Mouse (Mus musculus): ENCODE data around the gene Pygb. TPM values are rescaled to one million over a fixed set of nuclear protein-coding genes. Genes with fewer than 3 reads are reported as not detected.

Pygb gene
- polyA plus RNA-seq, 1 experiment = 0.07 TPM

DNA sequence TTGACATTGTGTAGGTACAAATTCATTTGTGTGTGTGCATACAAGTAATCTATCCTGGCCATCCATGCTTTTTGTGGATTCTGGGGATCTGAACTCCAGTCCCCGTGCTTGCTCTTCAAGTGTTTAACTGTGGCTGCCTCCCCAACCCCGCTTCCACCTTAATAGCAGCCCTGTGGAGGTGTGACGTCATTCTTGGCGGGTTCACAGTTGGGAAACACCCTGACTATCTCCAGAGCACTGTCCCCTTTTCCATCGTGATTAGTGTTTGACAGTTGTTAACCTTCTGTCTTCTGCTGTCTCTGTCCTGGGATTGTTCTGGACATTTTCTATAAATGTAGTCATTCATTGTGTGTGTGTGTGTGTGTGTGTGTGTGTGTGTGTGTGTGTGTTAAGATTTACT lies 24.1 kb downstream of the Pygb start:
- peaks cover 44% of the 10 kb centered on the region for H3K36me3 ChIP-seq (ENCODE audit: control insufficient read depth)

DNA sequence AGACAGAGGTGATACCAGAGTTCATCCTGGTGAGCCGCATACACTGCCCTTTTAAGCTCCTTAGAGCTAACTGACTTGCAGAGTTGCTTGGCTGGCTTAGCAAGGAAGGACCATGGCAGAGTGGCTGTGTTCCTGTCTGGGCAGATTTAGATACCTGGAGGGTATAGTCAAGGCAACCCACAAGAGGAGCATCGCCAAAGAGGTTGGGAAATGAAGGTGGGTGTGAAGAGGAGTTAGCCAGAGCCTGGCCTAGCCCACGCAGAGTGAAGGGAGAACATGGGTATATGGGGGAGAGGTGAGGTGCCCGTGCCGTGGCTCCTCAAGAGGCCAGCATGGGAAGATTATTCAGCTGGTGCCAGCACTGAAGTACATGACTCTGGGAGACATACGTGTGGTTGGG lies 26.3 kb downstream of the Pygb start:
- no peaks in the 10 kb centered on the region for H3K27me3 ChIP-seq (ENCODE audit: control insufficient read depth)
- peaks cover 55% of the 10 kb centered on the region for H3K36me3 ChIP-seq (ENCODE audit: control insufficient read depth)
- peaks cover 11% of the 10 kb centered on the region for H3K4me1 ChIP-seq (ENCODE audit: control insufficient read depth)
- no peak overlapping the region for H3K4me3 ChIP-seq (replicated peaks)
- H3K9me3 ChIP-seq (ENCODE audit: control insufficient read depth, low read length) = no peaks in the 10 kb centered on the region
- TF ChIP-seq GATA1 (IDR thresholded peaks at IDR 0.05; ENCODE audit: low read length) = no peak
- no peak for TF ChIP-seq TAL1 (IDR thresholded peaks at IDR 0.05; ENCODE audit: low read length)

More for the DNA sequence above, 24.1 kb downstream of the Pygb start:
- no peaks in the 10 kb centered on the region for H3K9me3 ChIP-seq (ENCODE audit: control insufficient read depth, low read length)
- H3K27me3 ChIP-seq (ENCODE audit: control insufficient read depth) = no peaks in the 10 kb centered on the region
- H3K4me3 ChIP-seq (replicated peaks) = no peak overlapping the region
- TF ChIP-seq GATA1 (IDR thresholded peaks at IDR 0.05; ENCODE audit: low read length) = no peak
- TF ChIP-seq TAL1 (IDR thresholded peaks at IDR 0.05; ENCODE audit: low read length) = no peak
- peaks cover 11% of the 10 kb centered on the region for H3K4me1 ChIP-seq (ENCODE audit: control insufficient read depth)

DNA sequence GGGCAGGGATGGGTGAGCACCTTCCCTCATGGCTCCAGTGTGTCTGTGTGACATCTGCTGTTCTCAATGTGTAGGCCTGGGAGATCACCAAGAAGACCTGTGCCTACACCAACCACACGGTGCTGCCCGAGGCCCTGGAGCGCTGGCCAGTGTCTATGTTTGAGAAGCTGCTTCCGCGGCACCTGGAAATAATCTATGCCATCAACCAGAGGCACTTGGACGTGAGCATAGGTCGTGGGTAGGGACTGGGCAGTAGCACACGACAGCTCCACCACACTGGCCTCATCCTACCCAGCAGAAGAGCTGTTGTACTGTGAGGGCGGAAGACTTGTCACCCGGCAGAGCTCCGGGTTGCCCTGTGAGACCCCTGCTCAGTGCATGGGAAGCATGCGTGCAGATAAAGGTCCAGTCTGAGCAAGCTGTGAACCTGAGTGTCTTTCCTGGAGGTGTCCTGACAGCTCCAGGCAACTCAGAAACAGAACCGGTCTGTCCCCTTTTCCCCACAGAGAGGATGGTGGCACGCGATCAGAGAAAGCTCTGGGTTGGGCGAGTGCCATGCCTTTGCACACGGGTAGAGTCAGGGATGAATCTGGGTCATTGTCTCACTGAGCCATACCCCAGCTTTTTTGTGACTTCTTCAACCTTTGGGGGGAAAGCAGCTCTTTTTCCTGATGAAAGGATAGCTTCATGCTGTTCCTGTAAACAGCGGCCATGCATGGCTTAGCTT lies 30.3 kb downstream of the Pygb start:
- no peaks in the 10 kb centered on the region for H3K27me3 ChIP-seq (ENCODE audit: control insufficient read depth)
- no peak overlapping the region for H3K4me3 ChIP-seq (replicated peaks)
- no peak for TF ChIP-seq GATA1 (IDR thresholded peaks at IDR 0.05; ENCODE audit: low read length)
- TF ChIP-seq TAL1 (IDR thresholded peaks at IDR 0.05; ENCODE audit: low read length) = no peak
- peaks cover 59% of the 10 kb centered on the region for H3K36me3 ChIP-seq (ENCODE audit: control insufficient read depth)
- peaks cover 2% of the 10 kb centered on the region; the same call in 1 of the 2 replicates for H3K4me1 ChIP-seq (ENCODE audit: control insufficient read depth)
- H3K9me3 ChIP-seq (ENCODE audit: control insufficient read depth, low read length) = no peaks in the 10 kb centered on the region

DNA sequence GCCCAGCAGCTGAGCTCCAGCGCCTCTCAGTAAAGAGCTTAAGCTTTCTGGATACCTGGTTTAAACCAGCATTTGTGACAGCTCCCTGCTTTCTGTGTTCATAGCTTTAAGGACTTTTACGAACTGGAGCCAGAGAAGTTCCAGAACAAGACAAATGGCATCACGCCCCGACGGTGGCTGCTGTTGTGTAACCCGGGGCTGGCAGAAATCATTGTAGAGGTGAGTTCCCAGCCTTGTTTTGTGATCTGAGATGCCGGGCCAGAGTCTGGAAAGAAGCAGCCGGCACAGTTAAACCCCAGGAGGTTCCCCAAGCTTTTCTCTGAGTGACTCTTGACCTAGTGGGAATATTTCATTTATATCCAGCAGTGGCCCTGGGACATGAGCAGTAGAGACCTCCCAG lies 32.2 kb downstream of the Pygb start:
- Histone ChIP-seq H3K36me3 (ENCODE audit: control insufficient read depth) (peaks cover 52% of the 10 kb centered on the region), H3K27me3 (ENCODE audit: control insufficient read depth) (no peaks in the 10 kb centered on the region), H3K4me1 (ENCODE audit: control insufficient read depth) (no peaks in the 10 kb centered on the region), H3K9me3 (ENCODE audit: control insufficient read depth, low read length) (no peaks in the 10 kb centered on the region), H3K4me3 (replicated peaks) (no peak overlapping the region)
- TF ChIP-seq TAL1 (IDR thresholded peaks at IDR 0.05; ENCODE audit: low read length) = no peak
- no peak for TF ChIP-seq GATA1 (IDR thresholded peaks at IDR 0.05; ENCODE audit: low read length)

DNA sequence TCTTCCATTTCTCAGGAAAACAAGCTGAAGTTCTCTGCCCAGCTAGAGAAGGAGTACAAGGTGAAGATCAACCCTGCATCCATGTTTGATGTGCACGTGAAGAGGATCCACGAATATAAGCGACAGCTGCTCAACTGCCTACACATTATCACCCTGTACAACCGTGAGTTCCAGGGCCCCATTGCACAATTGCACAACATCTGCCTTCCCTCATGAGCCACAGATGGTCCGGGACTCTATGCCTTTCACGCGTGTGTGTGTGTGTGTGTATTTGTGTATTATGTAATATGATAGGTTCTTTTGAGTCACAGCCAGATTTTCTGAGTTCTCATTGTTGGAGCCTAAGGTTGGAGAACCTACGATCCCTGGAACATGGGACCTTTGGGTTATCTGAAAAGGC lies 34.2 kb downstream of the Pygb start:
- Histone ChIP-seq H3K9me3 (ENCODE audit: control insufficient read depth, low read length) (no peaks in the 10 kb centered on the region), H3K4me3 (replicated peaks) (no peak overlapping the region), H3K27me3 (ENCODE audit: control insufficient read depth) (no peaks in the 10 kb centered on the region), H3K36me3 (ENCODE audit: control insufficient read depth) (peaks cover 44% of the 10 kb centered on the region), H3K4me1 (ENCODE audit: control insufficient read depth) (no peaks in the 10 kb centered on the region)
- TF ChIP-seq GATA1 (IDR thresholded peaks at IDR 0.05; ENCODE audit: low read length) (no peak), TAL1 (IDR thresholded peaks at IDR 0.05; ENCODE audit: low read length) (no peak)

DNA sequence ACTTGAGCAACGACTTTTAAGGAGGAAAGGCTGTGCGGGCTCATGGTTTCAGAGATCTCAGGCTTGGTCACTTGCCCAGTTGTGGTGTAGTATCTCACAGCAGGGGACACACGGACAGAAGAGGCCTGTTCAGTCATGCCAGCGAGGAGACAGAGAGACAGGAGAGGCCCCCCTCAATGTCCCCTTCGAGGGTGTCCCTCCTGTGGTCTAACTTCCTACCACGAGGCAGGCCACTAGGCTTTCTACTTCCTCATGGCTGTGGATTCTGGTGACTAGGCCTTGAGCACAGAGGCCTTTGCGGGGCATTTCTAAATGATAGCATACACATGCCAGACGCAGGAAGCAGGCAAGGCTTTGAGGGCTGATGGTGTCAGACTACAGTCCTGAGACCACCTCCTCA lies 36.5 kb downstream of the Pygb start:
- TF ChIP-seq TAL1 (IDR thresholded peaks at IDR 0.05; ENCODE audit: low read length) (no peak), GATA1 (IDR thresholded peaks at IDR 0.05; ENCODE audit: low read length) (no peak)
- no peaks in the 10 kb centered on the region for H3K27me3 ChIP-seq (ENCODE audit: control insufficient read depth)
- no peaks in the 10 kb centered on the region for H3K4me1 ChIP-seq (ENCODE audit: control insufficient read depth)
- H3K9me3 ChIP-seq (ENCODE audit: control insufficient read depth, low read length) = no peaks in the 10 kb centered on the region
- H3K36me3 ChIP-seq (ENCODE audit: control insufficient read depth) = peaks cover 47% of the 10 kb centered on the region
- no peak overlapping the region for H3K4me3 ChIP-seq (replicated peaks)

DNA sequence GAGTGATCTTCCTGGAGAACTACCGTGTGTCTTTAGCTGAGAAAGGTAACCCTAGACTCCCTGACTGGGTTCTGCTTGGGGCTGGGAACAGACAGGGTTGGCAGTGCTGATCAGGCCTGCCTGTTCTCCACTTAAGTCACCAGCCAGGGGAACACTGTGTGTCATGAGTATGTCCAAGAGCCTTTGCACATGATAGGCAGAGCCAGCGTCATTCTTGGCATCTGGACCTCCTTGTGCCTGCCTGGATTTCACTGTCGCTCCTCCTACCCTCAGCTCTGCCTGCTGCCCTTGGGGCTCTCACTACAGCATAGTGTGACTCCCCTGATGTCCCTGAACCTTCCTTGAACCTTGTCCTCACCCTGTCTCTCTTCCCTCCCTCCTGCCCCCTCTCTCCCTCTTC lies 39.9 kb downstream of the Pygb start:
- peaks cover 49% of the 10 kb centered on the region for H3K36me3 ChIP-seq (ENCODE audit: control insufficient read depth)
- H3K4me1 ChIP-seq (ENCODE audit: control insufficient read depth) = no peaks in the 10 kb centered on the region
- H3K27me3 ChIP-seq (ENCODE audit: control insufficient read depth) = no peaks in the 10 kb centered on the region
- no peak for TF ChIP-seq GATA1 (IDR thresholded peaks at IDR 0.05; ENCODE audit: low read length)
- no peak for TF ChIP-seq TAL1 (IDR thresholded peaks at IDR 0.05; ENCODE audit: low read length)
- no peak overlapping the region for H3K4me3 ChIP-seq (replicated peaks)
- no peaks in the 10 kb centered on the region for H3K9me3 ChIP-seq (ENCODE audit: control insufficient read depth, low read length)

DNA sequence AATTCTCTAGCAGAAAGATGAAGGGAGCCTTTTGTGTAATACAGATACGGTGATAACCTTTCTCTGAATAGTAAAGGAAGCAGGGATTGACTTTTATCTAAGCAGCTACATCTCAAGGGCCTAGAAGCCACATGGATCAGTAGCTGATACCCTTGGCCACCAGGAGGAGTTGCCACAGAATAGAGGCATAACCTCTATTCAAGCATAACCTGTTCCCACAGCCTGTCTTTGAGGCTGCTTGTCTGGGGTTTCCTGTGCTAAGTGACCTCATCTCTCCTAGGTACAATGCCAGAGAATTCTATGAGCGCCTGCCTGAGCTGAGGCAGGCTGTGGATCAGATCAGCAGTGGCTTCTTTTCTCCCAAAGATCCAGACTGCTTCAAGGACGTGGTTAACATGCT lies 41.6 kb downstream of the Pygb start:
- H3K36me3 ChIP-seq (ENCODE audit: control insufficient read depth) = peaks cover 55% of the 10 kb centered on the region
- H3K4me1 ChIP-seq (ENCODE audit: control insufficient read depth) = no peaks in the 10 kb centered on the region
- no peaks in the 10 kb centered on the region for H3K27me3 ChIP-seq (ENCODE audit: control insufficient read depth)
- no peak overlapping the region for H3K4me3 ChIP-seq (replicated peaks)
- no peaks in the 10 kb centered on the region for H3K9me3 ChIP-seq (ENCODE audit: control insufficient read depth, low read length)
- no peak for TF ChIP-seq TAL1 (IDR thresholded peaks at IDR 0.05; ENCODE audit: low read length)
- no peak for TF ChIP-seq GATA1 (IDR thresholded peaks at IDR 0.05; ENCODE audit: low read length)

DNA sequence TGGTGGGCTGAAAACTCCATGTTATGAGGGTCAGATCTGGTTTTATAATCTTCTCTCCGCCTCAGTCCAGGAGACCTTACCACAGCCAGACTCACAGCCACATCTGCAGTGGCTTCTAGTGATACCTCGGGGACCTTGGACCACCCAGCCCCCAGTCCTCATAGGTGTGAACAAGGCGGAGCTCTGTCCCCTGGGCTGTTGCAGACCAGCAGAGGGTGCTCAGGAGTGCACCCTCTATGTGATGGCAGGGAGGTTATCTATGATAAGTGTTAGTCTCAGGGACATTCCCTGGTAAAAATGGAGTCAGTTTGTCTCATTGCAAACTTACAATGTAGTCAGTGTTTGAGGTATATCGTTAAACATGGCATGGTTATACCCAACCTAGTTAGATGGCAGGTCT lies 42.1 kb downstream of the Pygb start:
- H3K4me1 ChIP-seq (ENCODE audit: control insufficient read depth) = no peaks in the 10 kb centered on the region
- TF ChIP-seq TAL1 (IDR thresholded peaks at IDR 0.05; ENCODE audit: low read length) (no peak), GATA1 (IDR thresholded peaks at IDR 0.05; ENCODE audit: low read length) (no peak)
- peaks cover 53% of the 10 kb centered on the region for H3K36me3 ChIP-seq (ENCODE audit: control insufficient read depth)
- H3K27me3 ChIP-seq (ENCODE audit: control insufficient read depth) = no peaks in the 10 kb centered on the region
- H3K9me3 ChIP-seq (ENCODE audit: control insufficient read depth, low read length) = no peaks in the 10 kb centered on the region
- H3K4me3 ChIP-seq (replicated peaks) = no peak overlapping the region

DNA sequence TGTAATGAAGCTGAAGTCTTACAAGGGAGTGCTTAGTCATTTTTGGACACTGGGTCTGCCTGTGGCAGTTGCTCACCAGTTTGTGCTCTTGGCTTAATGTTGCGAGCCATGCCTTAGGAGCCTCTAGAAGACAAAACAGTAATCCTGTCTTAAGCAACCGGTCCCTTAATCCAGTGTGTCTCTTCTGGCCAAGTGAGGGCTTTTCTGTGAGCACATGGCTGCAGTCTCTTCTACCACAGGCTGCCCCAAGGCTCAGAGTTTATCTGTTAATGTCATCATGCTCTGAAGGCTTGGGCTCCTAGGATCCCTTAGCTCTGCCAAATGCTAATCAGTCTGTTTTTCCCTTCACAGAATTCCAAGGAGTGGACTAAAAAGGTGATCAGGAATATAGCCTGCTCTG lies 43.5 kb downstream of the Pygb start:
- H3K4me3 ChIP-seq (replicated peaks) = no peak overlapping the region

More for the DNA sequence above, 43.5 kb downstream of the Pygb start:
- Histone ChIP-seq H3K36me3 (ENCODE audit: control insufficient read depth) (peaks cover 51% of the 10 kb centered on the region), H3K4me1 (ENCODE audit: control insufficient read depth) (no peaks in the 10 kb centered on the region), H3K9me3 (ENCODE audit: control insufficient read depth, low read length) (no peaks in the 10 kb centered on the region), H3K27me3 (ENCODE audit: control insufficient read depth) (no peaks in the 10 kb centered on the region)
- TF ChIP-seq GATA1 (IDR thresholded peaks at IDR 0.05; ENCODE audit: low read length) (no peak), TAL1 (IDR thresholded peaks at IDR 0.05; ENCODE audit: low read length) (no peak)
